Mouse (Mus musculus) megakaryocyte, embryonic 14.5 days (primary cell): ENCODE data around the gene Akap6.

Experiments used
- FLI1 ChIP-seq: IDR thresholded peaks from 2 replicates; pipeline ENCODE4 v1.6.1; 2012; ENCODE audit warnings: low read length, inconsistent platforms, mixed read lengths
- GATA1 ChIP-seq: IDR thresholded peaks from 3 replicates; pipeline ENCODE4 v1.6.1; 2012; ENCODE audit warnings: mixed read lengths, low read length, inconsistent platforms, borderline replicate concordance

- TF ChIP-seq GATA1 (no peak), FLI1 (no peak)
Observed at GRCm38 (mm10) chr12:52673361-52673960, 25.7 kb upstream of the Akap6 start.
